Mouse (Mus musculus) heart, adult 2 months (tissue): ENCODE results near the gene Gm20388. TPM values are rescaled to one million over a fixed set of nuclear protein-coding genes. Genes with fewer than 3 reads are reported as not detected.

ENCODE experiments used
- DNase-seq, 2 experiments: peaks; one replicate each; pipeline ENCODE4 v3.0.0; 2021
- H3K27ac ChIP-seq: fragments of 200-600 bp; 2 replicates; pipeline ENCODE4 v1.8.1; 2022
- H3K27me3 ChIP-seq: fragments of 200-500 bp; 2 replicates; pipeline ENCODE4 v1.6.1; 2012; ENCODE audit warnings: mild to moderate bottlenecking, low read length, inconsistent platforms, mixed read lengths; ENCODE audit not compliant: control insufficient read depth, insufficient read depth
- H3K36me3 ChIP-seq: fragments of 200-500 bp; 2 replicates; pipeline ENCODE4 v1.6.1; 2012; ENCODE audit warnings: low read length, inconsistent platforms; ENCODE audit not compliant: control insufficient read depth, insufficient read depth
- H3K4me1 ChIP-seq: fragments of 200-500 bp; 2 replicates; pipeline ENCODE4 v1.6.1; 2011; ENCODE audit warnings: low read length; ENCODE audit not compliant: control insufficient read depth, insufficient read depth
- H3K4me3 ChIP-seq: fragments of 200-600 bp; 2 replicates; pipeline ENCODE4 v1.8.1; 2022
- H3K79me2 ChIP-seq: fragments of 200-500 bp; replicated peaks from 2 replicates; pipeline ENCODE4 v1.6.1; 2012; ENCODE audit warnings: mild to moderate bottlenecking, inconsistent platforms, low read length, moderate library complexity, mixed read lengths; ENCODE audit not compliant: control insufficient read depth, insufficient read depth
- H3K9ac ChIP-seq: fragments of 200-500 bp; 2 replicates; pipeline ENCODE4 v1.6.1; 2012; ENCODE audit warnings: low read depth, mild to moderate bottlenecking, control low read depth, inconsistent platforms, low read length, mixed read lengths
- CTCF ChIP-seq: fragments of 200-600 bp; IDR thresholded peaks from 2 replicates; pipeline ENCODE4 v1.8.1; 2022; ENCODE audit warnings: antibody characterized with exemption, mild to moderate bottlenecking, moderate library complexity
- EP300 ChIP-seq: fragments of 200-500 bp; IDR thresholded peaks from 2 replicates; pipeline ENCODE4 v1.6.1; 2011; ENCODE audit warnings: low read depth, low read length, control low read depth; ENCODE audit not compliant: insufficient read depth
- POLR2A ChIP-seq: fragments of 200-500 bp; IDR thresholded peaks from 2 replicates; pipeline ENCODE4 v1.6.1; 2011; ENCODE audit warnings: mild to moderate bottlenecking, low read depth, low read length, control low read depth; ENCODE audit not compliant: insufficient read depth
- WGBS: fragments of 180-500 bp; shearing (Covaris S2); methylation state at CpG from one replicate; pipeline ENCODE4 v1.1.7; 2018; 5-methylcytosine and 5-hydroxymethylcytosine counted together
- intact Hi-C: fragments of 180-260 bp; cut with DNase I; formaldehyde crosslinking; loops from one replicate; pipeline ENCODE4 v1.15.1; 2025
- polyA plus RNA-seq: library from polyadenylated mRNA; depleted of rRNA; stranded (reverse); fragments of >200 nt; gene quantifications from 2 replicates; pipeline ENCODE4 v1.2.3, GENCODE M21; 2012
- total RNA-seq, 2 experiments: library from RNA; stranded (reverse); gene quantifications; 2 replicates each; pipeline ENCODE4 v1.2.3; 2021

Gm20388 gene
- total and polyA plus RNA-seq, 3 experiments = 1.8 to 32.3 TPM; not detected in 1

DNA sequence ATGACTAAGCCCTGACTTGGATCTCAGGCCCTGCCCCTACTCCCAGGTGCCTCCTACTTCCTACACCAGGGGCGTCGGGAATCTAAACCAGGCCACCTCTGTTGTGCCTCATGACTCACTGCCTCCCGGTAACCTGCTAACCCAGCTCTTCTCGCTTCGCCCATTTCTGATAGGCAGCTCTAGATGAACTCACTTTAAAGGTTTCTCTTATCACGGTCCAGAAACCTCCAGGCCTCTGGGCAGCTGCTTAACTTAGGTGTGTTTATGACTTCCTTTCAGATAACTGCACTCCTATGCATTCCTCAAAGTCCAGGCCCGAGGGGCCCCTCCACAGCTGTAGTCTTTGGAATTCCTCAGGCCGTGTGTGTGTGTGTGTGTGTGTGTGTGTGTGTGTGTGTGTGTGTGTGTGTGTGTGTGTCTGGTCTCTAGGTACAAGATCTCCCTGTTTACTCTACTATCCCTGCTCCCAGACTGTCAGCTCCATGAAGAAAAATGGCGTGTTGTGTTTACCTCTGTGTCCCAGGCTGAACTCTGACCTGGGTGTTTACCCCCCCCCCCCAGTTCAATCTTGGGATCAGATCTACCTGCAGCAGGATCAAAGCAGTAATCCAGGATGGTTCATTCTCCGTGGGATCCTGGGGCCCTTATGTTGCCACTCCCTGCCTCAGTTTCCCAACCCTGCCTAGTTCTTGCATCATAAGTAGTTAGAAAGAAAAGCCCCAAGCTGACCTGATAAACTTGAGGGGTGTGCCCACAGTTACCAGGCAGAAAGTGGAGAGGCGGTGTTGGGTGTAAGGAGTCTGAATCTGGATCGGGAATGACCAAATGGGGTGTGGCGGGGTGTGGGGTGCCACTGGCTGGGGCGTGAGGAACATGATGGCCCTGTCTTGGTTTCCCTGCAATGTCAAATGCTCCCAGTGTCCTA is 2725.5 kb downstream of the Gm20388 start:
- Histone ChIP-seq H3K27me3 (no peaks in the 10 kb centered on the region), H3K79me2 (no peaks in the 10 kb centered on the region), H3K27ac (peak overlapping the region; percentile 80; the same call in 1 of the 2 replicates), H3K4me3 (no peak overlapping the region), H3K9ac (no peak overlapping the region), H3K36me3 (no peaks in the 10 kb centered on the region), H3K4me1 (peaks cover 8% of the 10 kb centered on the region)
- WGBS = 61% methylated on average over 14 of the region's 14 CpGs
- no peak for TF ChIP-seq CTCF
- no peak for TF ChIP-seq POLR2A
- no peak for TF ChIP-seq EP300
- DNase-seq = no peak
- intact Hi-C loops = no loop called here

DNA sequence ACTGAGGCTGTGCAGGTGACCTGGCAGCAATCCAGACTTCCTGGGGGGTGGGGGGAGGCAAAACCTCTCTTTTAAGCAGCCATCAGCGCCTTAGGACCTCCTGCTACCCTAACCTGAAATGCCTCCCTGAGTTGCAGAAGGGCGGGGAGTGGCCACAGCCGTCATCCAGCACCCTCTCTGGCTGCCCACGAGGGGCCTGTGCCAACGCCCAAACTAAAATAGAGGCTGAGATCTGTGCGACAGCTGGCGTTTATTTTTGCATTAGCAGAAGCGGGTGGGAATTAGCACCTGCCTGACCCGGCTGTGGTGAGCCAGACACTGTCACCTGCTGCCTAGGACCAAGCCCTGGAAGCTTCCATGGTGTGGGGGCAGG is 2726.1 kb downstream of the Gm20388 start:
- Histone ChIP-seq H3K79me2 (no peaks in the 10 kb centered on the region), H3K27me3 (no peaks in the 10 kb centered on the region), H3K27ac (peak overlapping the region; percentile 80), H3K36me3 (no peaks in the 10 kb centered on the region), H3K4me1 (peaks cover 8% of the 10 kb centered on the region), H3K4me3 (no peak overlapping the region), H3K9ac (no peak overlapping the region; the same call in 1 of the 2 replicates)
- TF ChIP-seq POLR2A (no peak), EP300 (peak; percentile 57; the same call in 1 of the 2 replicates), CTCF (no peak)
- DNase-seq = peak; percentile 57 to 74
- 62% methylated on average over 9 of the region's 9 CpGs for WGBS
- intact Hi-C loops = no loop called here

DNA sequence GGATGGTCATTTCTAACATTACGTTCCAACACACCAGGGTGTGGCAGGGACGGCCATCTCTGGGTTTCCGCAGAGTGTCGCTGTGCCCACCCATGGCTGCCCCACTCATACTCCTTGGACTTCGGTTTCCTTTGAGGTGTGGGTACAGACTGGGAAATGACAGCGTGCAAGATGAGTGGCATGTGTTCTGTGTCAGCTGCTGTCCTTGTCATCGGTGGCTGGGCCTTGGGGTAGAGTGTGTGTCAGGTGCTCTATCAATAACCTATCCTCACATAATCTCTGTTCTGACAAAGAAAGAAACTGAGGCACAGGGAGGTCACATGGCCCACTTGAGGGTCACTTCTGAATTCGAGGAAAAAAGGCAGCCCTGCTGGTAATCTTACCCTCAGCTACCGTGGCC is 2726.6 kb downstream of the Gm20388 start:
- intact Hi-C loops = no loop called here
- Histone ChIP-seq H3K4me1 (peaks cover 8% of the 10 kb centered on the region), H3K27me3 (no peaks in the 10 kb centered on the region), H3K4me3 (no peak overlapping the region), H3K79me2 (no peaks in the 10 kb centered on the region), H3K9ac (peak overlapping the region; percentile 11), H3K27ac (peak overlapping the region; percentile 80), H3K36me3 (no peaks in the 10 kb centered on the region)
- TF ChIP-seq EP300 (no peak), POLR2A (no peak), CTCF (no peak)
- no peak for DNase-seq
- 77% methylated on average over 9 of the region's 9 CpGs for WGBS

DNA sequence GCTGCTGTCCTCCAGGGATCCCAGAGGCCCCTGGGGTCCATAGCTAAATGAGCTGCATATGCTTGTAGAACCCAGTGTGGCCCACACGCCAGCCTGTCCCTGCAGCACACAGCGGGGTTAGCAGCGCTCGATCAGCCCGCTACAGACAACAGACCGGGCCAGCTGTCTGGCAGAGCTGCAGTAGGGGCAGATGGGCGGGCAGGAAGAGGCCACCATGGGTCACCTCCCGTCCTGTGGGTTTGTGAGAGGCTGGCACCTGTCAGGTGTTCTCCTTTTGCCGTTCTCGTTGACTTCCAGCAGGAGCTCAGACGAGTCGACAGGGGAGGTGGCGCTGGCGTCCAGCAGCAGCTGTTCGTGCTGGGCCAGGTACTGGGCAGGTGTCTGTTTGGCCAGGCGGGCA is 2728.0 kb downstream of the Gm20388 start:
- WGBS = 88% methylated on average over 16 of the region's 16 CpGs
- Histone ChIP-seq H3K27ac (0 out of 2 replicates have a peak overlapping the region, but pooled peaks have one; percentile 16), H3K9ac (no peak overlapping the region), H3K27me3 (no peaks in the 10 kb centered on the region), H3K4me1 (peaks cover 10% of the 10 kb centered on the region), H3K79me2 (no peaks in the 10 kb centered on the region), H3K4me3 (no peak overlapping the region), H3K36me3 (no peaks in the 10 kb centered on the region)
- intact Hi-C loops = no loop called here
- TF ChIP-seq CTCF = no peak
- no peak for TF ChIP-seq POLR2A
- no peak for TF ChIP-seq EP300
- DNase-seq = no peak

GRCm38 (mm10) chr8:122639521-122640248 is 2729.0 kb downstream of the Gm20388 start:
- H3K4me3 ChIP-seq = no peak overlapping the region
- peak; percentile 45; the same call in 1 of the 2 replicates for TF ChIP-seq EP300
- TF ChIP-seq CTCF = no peak

GRCm38 (mm10) chr8:122640825-122641224 is 2730.2 kb downstream of the Gm20388 start:
- Histone ChIP-seq H3K4me1 (peaks cover 10% of the 10 kb centered on the region), H3K4me3 (no peak overlapping the region), H3K27me3 (no peaks in the 10 kb centered on the region), H3K9ac (no peak overlapping the region), H3K79me2 (no peaks in the 10 kb centered on the region), H3K36me3 (no peaks in the 10 kb centered on the region), H3K27ac (no peak overlapping the region; the same call in 1 of the 2 replicates)
- no peak for DNase-seq
- no peak for TF ChIP-seq CTCF
- no peak for TF ChIP-seq POLR2A
- no peak for TF ChIP-seq EP300
- intact Hi-C loops = loop anchor here (2.0 kb wide), 1 partner anchor 38 kb away; no protein-coding TSS in a partner anchor
- WGBS = 85% methylated on average over 4 of the region's 4 CpGs

More at GRCm38 (mm10) chr8:122639521-122640248, 2729.0 kb downstream of the Gm20388 start:
- no peaks in the 10 kb centered on the region for H3K79me2 ChIP-seq
- intact Hi-C loops = loop anchor here (2.0 kb wide), 1 partner anchor 39 kb away; no protein-coding TSS in a partner anchor
- H3K4me1 ChIP-seq = peaks cover 10% of the 10 kb centered on the region
- peak; percentile 83 to 86 for DNase-seq
- H3K9ac ChIP-seq = no peak overlapping the region
- peak overlapping the region; percentile 57 for H3K27ac ChIP-seq
- no peaks in the 10 kb centered on the region for H3K27me3 ChIP-seq
- H3K36me3 ChIP-seq = no peaks in the 10 kb centered on the region
- 54% methylated on average over 16 of the region's 16 CpGs for WGBS
